In genomic region chr7:138848028-138848920, GRCm38 (mm10) we compare ENCODE assay signal across 8 mouse cellular contexts. TPM values are rescaled to one million over a fixed set of nuclear protein-coding genes. Genes with fewer than 3 reads are reported as not detected.
A peak's percentile ranks its signal among the peaks of the same experiment; 100 is the strongest.
DNase-seq lines count a peak whose midpoint lies in the region; ATAC-seq and TF ChIP-seq lines count a peak whose summit lies in the region.

No protein-coding gene starts in this region.

- intact Hi-C loops in heart, adult 2 months (cut with DNase I), result loop anchor here (5.0 kb wide), 1 partner anchor 59 kb away; the partner anchor contains the start of gene Bnip3
- intact Hi-C loops in heart, postnatal 36 days (cut with DNase I), result no loop called here

- peaks cover 15% of the 10 kb centered on the region for H3K36me3 ChIP-seq in heart, adult 2 months (ENCODE audit: control insufficient read depth, insufficient read depth, low read length)
- peaks cover 19 to 24% of the 10 kb centered on the region in 2 experiments for H3K36me3 ChIP-seq in MEL (ENCODE audit: control insufficient read depth in 1 of 2, insufficient read depth in 2 of 2, low read length in 2 of 2)
- no peaks in the 10 kb centered on the region for H3K36me3 ChIP-seq in hindbrain, embryonic 11.5 days (ENCODE audit: control insufficient read depth, insufficient read depth, low read length)
- no peaks in the 10 kb centered on the region for H3K36me3 ChIP-seq in midbrain, embryonic 11.5 days (ENCODE audit: control insufficient read depth, insufficient read depth, low read length)

- no peak for TF ChIP-seq EP300 in heart, adult 2 months (IDR thresholded peaks at IDR 0.05; ENCODE audit: insufficient read depth, low read depth, low read length)
- TF ChIP-seq EP300 in MEL (IDR thresholded peaks at IDR 0.05; ENCODE audit: low read depth in 1 of 2, low read length in 2 of 2), result no peak

- H3K9me3 ChIP-seq in MEL (replicated peaks; ENCODE audit: insufficient read depth, low read length), result no peaks in the 10 kb centered on the region
- H3K9me3 ChIP-seq in hindbrain, embryonic 11.5 days (ENCODE audit: control insufficient read depth, low read length), result no peaks in the 10 kb centered on the region
- no peaks in the 10 kb centered on the region for H3K9me3 ChIP-seq in midbrain, embryonic 11.5 days (ENCODE audit: control insufficient read depth, low read length)

- peaks cover 14% of the 10 kb centered on the region for H3K4me1 ChIP-seq in heart, adult 2 months (ENCODE audit: control insufficient read depth, insufficient read depth, low read length)
- peaks cover 0 to 23% of the 10 kb centered on the region in 2 experiments; a peak in 3 of 4 replicates for H3K4me1 ChIP-seq in MEL (ENCODE audit: control insufficient read depth in 1 of 2, insufficient read depth in 2 of 2, low read length in 2 of 2)
- peaks cover 11% of the 10 kb centered on the region for H3K4me1 ChIP-seq in hindbrain, embryonic 11.5 days (replicated peaks; ENCODE audit: control insufficient read depth, insufficient read depth, low read length)
- peaks cover 31% of the 10 kb centered on the region for H3K4me1 ChIP-seq in midbrain, embryonic 11.5 days (ENCODE audit: control insufficient read depth, insufficient read depth, low read length)
- peaks cover 18% of the 10 kb centered on the region for H3K4me1 ChIP-seq in cerebellum, adult 2 months (ENCODE audit: control insufficient read depth, insufficient read depth, low read length)

- no peaks in the 10 kb centered on the region for H3K27me3 ChIP-seq in heart, adult 2 months (ENCODE audit: control insufficient read depth, insufficient read depth, low read length)
- H3K27me3 ChIP-seq in MEL (ENCODE audit: control insufficient read depth in 1 of 2, insufficient read depth in 2 of 2, low read length in 2 of 2), result no peaks in the 10 kb centered on the region
- no peaks in the 10 kb centered on the region for H3K27me3 ChIP-seq in hindbrain, embryonic 11.5 days (ENCODE audit: control insufficient read depth, insufficient read depth, low read length)
- no peaks in the 10 kb centered on the region for H3K27me3 ChIP-seq in midbrain, embryonic 11.5 days (ENCODE audit: control insufficient read depth, insufficient read depth, low read length)
- no peaks in the 10 kb centered on the region for H3K27me3 ChIP-seq in cerebellum, adult 2 months (ENCODE audit: control insufficient read depth, insufficient read depth, low read length)

- peaks cover 7% of the 10 kb centered on the region for H3K79me2 ChIP-seq in heart, adult 2 months (replicated peaks; ENCODE audit: control insufficient read depth, insufficient read depth, low read length)
- H3K79me2 ChIP-seq in MEL (ENCODE audit: control insufficient read depth, insufficient read depth, low read length, poor library complexity), result peaks cover 37% of the 10 kb centered on the region

- DNase-seq in heart, adult 2 months, result no peak
- DNase-seq in heart, postnatal 36 days, result no peak
- no peak for DNase-seq in MEL (ENCODE audit: low read depth, low spot score)
- DNase-seq in hindbrain, embryonic 11.5 days (ENCODE audit: low spot score), result no peak
- peak; percentile 79 for DNase-seq in midbrain, embryonic 11.5 days (ENCODE audit: low spot score, missing footprints)
- no peak for DNase-seq in thymus, postnatal 14 days
- no peak for DNase-seq in cerebellum, adult 2 months
- no peak for DNase-seq in urinary bladder, postnatal 25 days (ENCODE audit: low spot score)

- TF ChIP-seq RAD21 in MEL (IDR thresholded peaks at IDR 0.05; ENCODE audit: low read depth, low read length), result no peak

- H3K9ac ChIP-seq in heart, adult 2 months (ENCODE audit: low read depth, low read length), result no peak overlapping the region
- H3K9ac ChIP-seq in MEL (ENCODE audit: control insufficient read depth, low read depth, low read length, poor library complexity, severe bottlenecking), result peak overlapping the region; percentile 96; the same call in 1 of the 2 replicates
- no peak overlapping the region; the same call in 1 of the 2 replicates for H3K9ac ChIP-seq in hindbrain, embryonic 11.5 days (ENCODE audit: low read depth, low read length)
- H3K9ac ChIP-seq in midbrain, embryonic 11.5 days (ENCODE audit: low read length), result no peak overlapping the region

- no peak for ATAC-seq in hindbrain, embryonic 11.5 days (ENCODE audit: low FRiP score)
- ATAC-seq in midbrain, embryonic 11.5 days (ENCODE audit: low FRiP score), result no peak

- H3K4me2 ChIP-seq in hindbrain, embryonic 11.5 days (replicated peaks; ENCODE audit: low read depth, low read length), result no peak overlapping the region; the same call in 1 of the 2 replicates
- H3K4me2 ChIP-seq in midbrain, embryonic 11.5 days, result no peak overlapping the region

- no peak for TF ChIP-seq POLR2A in heart, adult 2 months (IDR thresholded peaks at IDR 0.05; ENCODE audit: insufficient read depth, low read depth, low read length)
- no peak for TF ChIP-seq POLR2A in MEL (IDR thresholded peaks at IDR 0.05; ENCODE audit: control insufficient read depth in 1 of 2, insufficient read depth in 1 of 2, low read depth in 1 of 2, low read length in 2 of 2, poor library complexity in 1 of 2)
- no peak for TF ChIP-seq POLR2A in cerebellum, adult 2 months (IDR thresholded peaks at IDR 0.05; ENCODE audit: borderline replicate concordance, insufficient read depth, low read length)

- WGBS in heart, adult 2 months, result 55% methylated on average over 7 of the region's 7 CpGs
- 85% methylated on average over 7 of the region's 7 CpGs for WGBS in hindbrain, embryonic 11.5 days
- 88% methylated on average over 7 of the region's 7 CpGs for WGBS in midbrain, embryonic 11.5 days
- WGBS in cerebellum, adult 2 months, result 70% methylated on average over 7 of the region's 7 CpGs

- no peak for TF ChIP-seq CTCF in heart, adult 2 months (IDR thresholded peaks at IDR 0.05)
- TF ChIP-seq CTCF in MEL (IDR thresholded peaks at IDR 0.05 in 2 of 3, conservative IDR thresholded peaks at IDR 0.05 in 1 of 3; ENCODE audit: control insufficient read depth in 1 of 3, insufficient read depth in 1 of 3, low read depth in 2 of 3, low read length in 3 of 3, poor library complexity in 1 of 3, severe bottlenecking in 1 of 3), result no peak
- no peak for TF ChIP-seq CTCF in cerebellum, adult 2 months (IDR thresholded peaks at IDR 0.05; ENCODE audit: borderline replicate concordance, insufficient read depth, low read depth, low read length)

- peak overlapping the region; percentile 10 for H3K4me3 ChIP-seq in heart, adult 2 months
- no peak overlapping the region for H3K4me3 ChIP-seq in MEL (ENCODE audit: control insufficient read depth in 1 of 2, insufficient read depth in 1 of 2, low read depth in 2 of 2, low read length in 2 of 2)
- peak overlapping the region; percentile 98; the same call in 1 of the 2 replicates for H3K4me3 ChIP-seq in hindbrain, embryonic 11.5 days (ENCODE audit: low read depth, low read length)
- H3K4me3 ChIP-seq in midbrain, embryonic 11.5 days (ENCODE audit: low read depth, low read length), result no peak overlapping the region
- H3K4me3 ChIP-seq in cerebellum, adult 2 months (replicated peaks; ENCODE audit: insufficient read depth, low read depth, low read length), result no peak overlapping the region

- H3K27ac ChIP-seq in heart, adult 2 months, result peak overlapping the region; percentile 15
- no peak overlapping the region for H3K27ac ChIP-seq in MEL (ENCODE audit: control insufficient read depth, low read depth, low read length)
- H3K27ac ChIP-seq in hindbrain, embryonic 11.5 days (ENCODE audit: low read depth, low read length), result no peak overlapping the region
- H3K27ac ChIP-seq in midbrain, embryonic 11.5 days (ENCODE audit: low read depth, low read length), result no peak overlapping the region
- H3K27ac ChIP-seq in cerebellum, adult 2 months (ENCODE audit: insufficient read depth, low read length), result no peak overlapping the region

TF ChIP-seq in MEL, 35 proteins besides CTCF, POLR2A, EP300 and RAD21:
- no peak for TF ChIP-seq KAT2A (conservative IDR thresholded peaks at IDR 0.05; ENCODE audit: low read depth, low read length)
- no peak for TF ChIP-seq MEF2A (IDR thresholded peaks at IDR 0.05; ENCODE audit: extremely low read depth, insufficient replicate concordance, low read depth, low read length, poor library complexity, severe bottlenecking)
- TF ChIP-seq HCFC1 (IDR thresholded peaks at IDR 0.05; ENCODE audit: low read depth, low read length), result no peak
- no peak for TF ChIP-seq MYB (IDR thresholded peaks at IDR 0.05; ENCODE audit: low read depth, low read length)
- TF ChIP-seq MAZ (IDR thresholded peaks at IDR 0.05; ENCODE audit: low read depth, low read length), result no peak
- no peak for TF ChIP-seq RCOR1 (IDR thresholded peaks at IDR 0.05; ENCODE audit: low read depth, low read length)
- no peak for TF ChIP-seq USF1 (IDR thresholded peaks at IDR 0.05; ENCODE audit: low read depth, low read length)
- no peak for TF ChIP-seq MAX (IDR thresholded peaks at IDR 0.05; ENCODE audit: low read length)
- no peak for TF ChIP-seq TAL1 (IDR thresholded peaks at IDR 0.05; ENCODE audit: low read length)
- TF ChIP-seq MAFK (IDR thresholded peaks at IDR 0.05; ENCODE audit: borderline replicate concordance, low read depth, low read length), result no peak
- no peak for TF ChIP-seq ZKSCAN1 (IDR thresholded peaks at IDR 0.05; ENCODE audit: low read depth, low read length)

RNA-seq across cellular contexts. Expression of gene Mapk1ip1, which starts 2.2 kb away (rescaled TPM):
- total RNA-seq in heart, adult 2 months (2021), result 10 to 100 TPM; 18.4 to 22.4 TPM
- 65.6 and 72.4 TPM in 2 replicates for polyA plus RNA-seq in heart, adult 2 months (2012; rRNA removed)
- 10 to 100 TPM; 19.9 to 24.7 TPM for total RNA-seq in heart, postnatal 36 days (2021)
- total RNA-seq in MEL (2012; rRNA removed), result 2.1 and 2.8 TPM in 2 replicates
- polyA plus RNA-seq in MEL (2012; ENCODE audit: insufficient read depth in 1 of 2, insufficient read length in 2 of 2, low read depth in 1 of 2, low replicate concordance in 2 of 2, missing spikeins in 1 of 2), result 10 to 100 TPM in 1 of 2 experiments, not detected in 1; 12.4 TPM
- polyA plus RNA-seq in hindbrain, embryonic 11.5 days (2014; fragmentation: Nextera tagmentation; extraction: Ambion mirVana), result 16.4 and 17.1 TPM in 2 replicates
- 16.2 and 16.8 TPM in 2 replicates for polyA plus RNA-seq in midbrain, embryonic 11.5 days (2014; fragmentation: Nextera tagmentation; extraction: Ambion mirVana)
- 87.6 and 88.7 TPM in 2 replicates for polyA plus RNA-seq in cerebellum, adult 2 months (2012; rRNA removed)

RNA-seq across cellular contexts. Expression of gene Ppp2r2d, which starts 2.4 kb away (rescaled TPM):
- total RNA-seq in heart, adult 2 months (2021), result 10 to 100 TPM; 37.7 to 42.4 TPM
- 18.2 and 30.2 TPM in 2 replicates for polyA plus RNA-seq in heart, adult 2 months (2012; rRNA removed)
- 10 to 100 TPM; 39.6 to 42.1 TPM for total RNA-seq in heart, postnatal 36 days (2021)
- total RNA-seq in MEL (2012; rRNA removed), result 29.8 and 30.9 TPM in 2 replicates
- polyA plus RNA-seq in MEL (2012; ENCODE audit: insufficient read depth in 1 of 2, insufficient read length in 2 of 2, low read depth in 1 of 2, low replicate concordance in 2 of 2, missing spikeins in 1 of 2), result 10 to 100 TPM in 1 of 2 experiments, not detected in 1; 46.6 TPM
- polyA plus RNA-seq in hindbrain, embryonic 11.5 days (2014; fragmentation: Nextera tagmentation; extraction: Ambion mirVana), result 80.0 and 88.5 TPM in 2 replicates
- polyA plus RNA-seq in midbrain, embryonic 11.5 days (2014; fragmentation: Nextera tagmentation; extraction: Ambion mirVana), result 76.2 and 79.7 TPM in 2 replicates
- polyA plus RNA-seq in cerebellum, adult 2 months (2012; rRNA removed), result 70.0 and 74.9 TPM in 2 replicates

Comparison
In these comparisons a context has a peak if more than half of its experiments do, and no peak if none do; other contexts are left out.
1. H3K4me3 ChIP-seq: peak in heart, adult 2 months (single experiment) and hindbrain, embryonic 11.5 days (single experiment); none in MEL (0 of 2), midbrain, embryonic 11.5 days (single experiment) and cerebellum, adult 2 months (single experiment).